Mouse (Mus musculus) heart, embryonic 13.5 days (tissue): ENCODE measurements around the gene Ube2ql1. TPM values are rescaled to one million over a fixed set of nuclear protein-coding genes. Genes with fewer than 3 reads are reported as not detected.

Experiments used
- ATAC-seq: fragments of 200-750 bp; cut with Nextera tagmentation; 2 replicates; pipeline ENCODE4 v1.8.0; 2017; ENCODE audit warnings: moderate TSS enrichment; ENCODE audit not compliant: insufficient number of reproducible peaks, low FRiP score, low TSS enrichment; ENCODE audit errors: extremely low read depth
- H3K27ac ChIP-seq: fragments of 300-500 bp; sonication (generic); replicated peaks from 2 replicates; pipeline ENCODE4 v1.5.1; 2015; ENCODE audit warnings: moderate library complexity, mild to moderate bottlenecking, inconsistent platforms
- H3K27me3 ChIP-seq: fragments of 300-500 bp; sonication (generic); replicated peaks from 2 replicates; pipeline ENCODE4 v1.6.1; 2015; ENCODE audit warnings: mild to moderate bottlenecking, inconsistent platforms
- H3K36me3 ChIP-seq: fragments of 300-500 bp; sonication (generic); 2 replicates; pipeline ENCODE4 v1.6.1; 2015; ENCODE audit warnings: mild to moderate bottlenecking, inconsistent platforms
- H3K4me1 ChIP-seq: fragments of 300-500 bp; sonication (generic); 2 replicates; pipeline ENCODE4 v1.6.1; 2015; ENCODE audit warnings: inconsistent platforms
- H3K4me2 ChIP-seq: fragments of 300-500 bp; sonication (generic); 2 replicates; pipeline ENCODE4 v1.6.1; 2015; ENCODE audit warnings: inconsistent platforms, mild to moderate bottlenecking, moderate library complexity
- H3K4me3 ChIP-seq: fragments of 300-500 bp; sonication (generic); 2 replicates; pipeline ENCODE4 v1.5.1; 2015; ENCODE audit warnings: moderate library complexity, mild to moderate bottlenecking, inconsistent platforms
- H3K9ac ChIP-seq: fragments of 300-500 bp; sonication (generic); 2 replicates; pipeline ENCODE4 v1.6.1; 2015; ENCODE audit warnings: inconsistent platforms, mild to moderate bottlenecking, moderate library complexity
- H3K9me3 ChIP-seq: fragments of 300-500 bp; sonication (generic); 2 replicates; pipeline ENCODE4 v1.6.1; 2016; ENCODE audit warnings: inconsistent platforms
- WGBS: fragments of 180-500 bp; shearing (Covaris S2); methylation state at CpG from one replicate; pipeline ENCODE4 v1.1.7; 2015; ENCODE audit warnings: mixed read lengths; 5-methylcytosine and 5-hydroxymethylcytosine counted together
- polyA plus RNA-seq: library from polyadenylated mRNA; unstranded; fragments of >200 nt; fragmentation: Nextera tagmentation; extraction: Ambion mirVana; gene quantifications from 2 replicates; pipeline ENCODE4 v1.2.1, GENCODE M21; 2015

Gene Ube2ql1
- polyA plus RNA-seq, 1 experiment from 2014 or later = 0.60 TPM

GRCm38 (mm10) chr13:69707496-69707895 is 32.2 kb downstream of the Ube2ql1 start:
- Histone ChIP-seq H3K4me1 (no peaks in the 10 kb centered on the region), H3K9ac (no peak overlapping the region), H3K36me3 (no peaks in the 10 kb centered on the region), H3K9me3 (no peaks in the 10 kb centered on the region), H3K4me2 (no peak overlapping the region), H3K27me3 (peaks cover 12% of the 10 kb centered on the region), H3K4me3 (no peak overlapping the region), H3K27ac (no peak overlapping the region)
- WGBS = 88% methylated on average over 12 of the region's 12 CpGs
- no peak for ATAC-seq

DNA sequence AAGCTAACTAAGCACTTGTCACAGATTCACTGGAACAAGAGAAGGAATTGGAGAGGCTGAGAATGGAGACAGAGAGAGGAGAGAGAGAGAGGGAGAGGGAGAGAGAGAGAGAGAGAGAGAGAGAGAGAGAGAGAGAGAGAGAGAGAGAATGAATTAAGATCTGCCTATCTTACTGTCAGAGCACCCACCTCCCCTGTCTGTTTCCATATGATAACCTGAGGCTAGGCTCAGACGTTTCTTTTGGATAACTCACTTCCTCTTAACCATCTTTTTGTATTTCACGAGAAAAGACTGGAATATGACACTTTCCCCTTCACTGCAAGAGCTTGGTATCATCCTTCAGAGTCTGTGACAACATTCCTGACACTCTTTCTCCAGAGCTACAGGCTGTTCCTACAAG is 32.8 kb downstream of the Ube2ql1 start:
- ATAC-seq = no peak
- Histone ChIP-seq H3K4me1 (no peaks in the 10 kb centered on the region), H3K9ac (no peak overlapping the region), H3K27me3 (peaks cover 12% of the 10 kb centered on the region), H3K4me3 (no peak overlapping the region), H3K36me3 (no peaks in the 10 kb centered on the region), H3K27ac (no peak overlapping the region), H3K9me3 (no peaks in the 10 kb centered on the region), H3K4me2 (no peak overlapping the region)
- 12% methylated on average over 2 of the region's 2 CpGs for WGBS

DNA sequence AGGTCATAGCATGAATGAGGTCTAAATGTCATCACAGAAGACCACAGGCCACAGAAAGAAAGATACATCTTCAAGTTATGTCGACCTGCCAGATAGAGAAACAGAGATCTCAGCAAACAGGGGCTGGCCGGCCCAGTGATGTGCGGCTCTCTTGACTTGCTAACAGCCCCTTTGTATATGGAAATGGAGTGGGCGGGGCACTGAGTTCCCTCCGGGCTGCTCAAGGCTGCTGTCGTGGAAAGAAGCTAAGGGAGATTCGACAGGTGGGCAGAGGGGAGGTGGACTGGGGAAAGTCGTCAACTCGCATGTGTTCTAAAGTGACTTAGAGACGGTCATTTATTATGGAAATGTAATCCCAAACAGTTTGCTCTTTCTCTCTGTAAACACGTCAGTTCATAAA is 36.2 kb downstream of the Ube2ql1 start:
- H3K4me1 ChIP-seq = no peaks in the 10 kb centered on the region
- ATAC-seq = no peak

GRCm38 (mm10) chr13:69701397-69701796 is 38.3 kb downstream of the Ube2ql1 start:
- Histone ChIP-seq H3K27ac (no peak overlapping the region), H3K9ac (no peak overlapping the region), H3K4me3 (no peak overlapping the region), H3K36me3 (no peaks in the 10 kb centered on the region), H3K27me3 (peaks cover 12% of the 10 kb centered on the region), H3K9me3 (no peaks in the 10 kb centered on the region), H3K4me1 (no peaks in the 10 kb centered on the region), H3K4me2 (no peak overlapping the region)
- ATAC-seq = no peak
- WGBS = 77% methylated on average over 4 of the region's 4 CpGs

More for the DNA sequence above, 36.2 kb downstream of the Ube2ql1 start:
- Histone ChIP-seq H3K27me3 (peaks cover 12% of the 10 kb centered on the region), H3K36me3 (no peaks in the 10 kb centered on the region), H3K27ac (no peak overlapping the region), H3K4me2 (no peak overlapping the region), H3K9ac (no peak overlapping the region), H3K9me3 (no peaks in the 10 kb centered on the region), H3K4me3 (no peak overlapping the region)
- WGBS = 23% methylated on average over 11 of the region's 11 CpGs

DNA sequence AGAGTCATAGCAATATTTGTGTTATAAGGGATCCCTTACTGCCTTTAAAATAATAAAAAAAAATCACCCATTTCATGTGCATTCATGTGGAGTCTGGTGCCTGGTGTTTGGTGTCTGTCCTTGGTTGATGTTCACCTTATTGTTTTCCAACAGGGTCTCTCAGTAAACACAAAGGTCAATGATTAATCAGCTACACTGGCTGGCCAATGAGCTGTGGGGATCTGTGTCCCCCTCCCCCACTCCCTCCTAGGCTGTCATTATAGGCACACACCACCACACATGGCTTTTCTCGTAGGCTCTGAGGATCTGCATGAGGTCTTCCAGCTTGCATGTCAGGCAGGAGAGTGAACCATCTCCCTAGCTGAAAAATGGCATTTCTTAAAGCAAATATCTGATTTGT is 38.9 kb downstream of the Ube2ql1 start:
- Histone ChIP-seq H3K9me3 (no peaks in the 10 kb centered on the region), H3K27ac (no peak overlapping the region), H3K4me3 (no peak overlapping the region), H3K36me3 (no peaks in the 10 kb centered on the region), H3K27me3 (peaks cover 17% of the 10 kb centered on the region), H3K4me1 (no peaks in the 10 kb centered on the region), H3K4me2 (no peak overlapping the region), H3K9ac (no peak overlapping the region)
- no peak for ATAC-seq
- WGBS = 51% methylated on average over 1 of the region's 1 CpGs

DNA sequence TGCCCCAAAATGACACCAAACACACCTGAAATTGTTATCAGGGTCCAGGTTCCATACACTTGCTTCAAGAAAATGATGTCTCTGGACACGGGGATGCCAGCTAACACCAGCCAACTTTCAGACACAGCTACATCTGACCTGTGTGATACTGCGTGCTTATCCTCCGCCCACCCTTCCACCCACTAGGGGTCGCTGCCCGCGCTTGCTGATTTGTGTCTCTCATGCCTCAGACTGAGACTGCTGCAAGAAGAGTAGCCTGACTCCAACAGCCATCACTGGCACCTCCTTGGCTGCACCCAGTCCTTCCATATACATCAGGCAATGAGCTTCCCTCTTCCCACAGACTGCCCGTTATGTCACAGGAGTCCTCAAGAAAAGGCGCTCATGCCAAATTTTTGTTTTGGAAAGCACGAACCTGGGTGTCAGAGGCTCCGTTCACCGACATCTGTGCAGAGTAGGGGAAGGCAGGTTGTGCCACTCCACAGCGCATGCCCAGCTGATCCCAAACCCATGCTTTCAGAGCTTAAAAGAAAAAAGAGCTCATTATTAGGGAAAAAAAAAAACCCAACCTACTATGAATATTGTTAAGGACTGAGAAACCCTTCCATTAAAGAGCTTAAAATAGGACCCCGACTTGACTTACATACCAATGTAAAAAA is 43.2 kb downstream of the Ube2ql1 start:
- H3K4me1 ChIP-seq = no peaks in the 10 kb centered on the region
- H3K27ac ChIP-seq = no peak overlapping the region
- no peak overlapping the region for H3K4me2 ChIP-seq
- ATAC-seq = no peak
- no peak overlapping the region for H3K9ac ChIP-seq
- no peaks in the 10 kb centered on the region for H3K36me3 ChIP-seq
- whole genome bisulfite sequencing = 38% methylated on average over 13 of the region's 13 CpGs
- H3K9me3 ChIP-seq = no peaks in the 10 kb centered on the region
- no peak overlapping the region for H3K4me3 ChIP-seq
- H3K27me3 ChIP-seq = peaks cover 20% of the 10 kb centered on the region

DNA sequence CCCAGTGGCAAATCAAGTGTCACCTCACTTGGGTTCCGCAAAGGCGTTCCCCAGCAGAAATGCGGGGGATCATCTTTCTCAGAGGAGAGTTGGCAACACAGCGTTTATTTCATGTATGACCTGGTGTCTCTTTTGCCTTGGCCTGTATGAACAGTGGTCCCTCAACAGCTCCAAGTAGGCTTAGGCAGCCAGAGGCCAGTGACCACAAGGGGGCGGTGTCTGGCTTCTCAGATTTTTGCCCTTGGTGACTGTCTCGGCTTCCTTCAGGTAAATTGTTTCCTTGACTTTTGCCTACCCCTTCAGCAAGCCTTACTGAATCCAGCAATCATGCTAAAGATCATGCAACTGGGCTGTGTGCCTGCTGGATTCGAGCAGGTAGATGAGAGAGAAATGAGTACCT is 48.6 kb downstream of the Ube2ql1 start:
- 31% methylated on average over 7 of the region's 7 CpGs for WGBS
- H3K4me2 ChIP-seq = no peak overlapping the region
- H3K9me3 ChIP-seq = no peaks in the 10 kb centered on the region
- H3K9ac ChIP-seq = no peak overlapping the region
- H3K4me1 ChIP-seq = no peaks in the 10 kb centered on the region
- no peak overlapping the region for H3K4me3 ChIP-seq
- peaks cover 24% of the 10 kb centered on the region for H3K27me3 ChIP-seq
- ATAC-seq = no peak
- no peak overlapping the region for H3K27ac ChIP-seq
- no peaks in the 10 kb centered on the region for H3K36me3 ChIP-seq

- WGBS = 53% methylated on average over 1 of the region's 1 CpGs
Measured at GRCm38 (mm10) chr13:69687023-69687422, 52.7 kb downstream of the Ube2ql1 start.

DNA sequence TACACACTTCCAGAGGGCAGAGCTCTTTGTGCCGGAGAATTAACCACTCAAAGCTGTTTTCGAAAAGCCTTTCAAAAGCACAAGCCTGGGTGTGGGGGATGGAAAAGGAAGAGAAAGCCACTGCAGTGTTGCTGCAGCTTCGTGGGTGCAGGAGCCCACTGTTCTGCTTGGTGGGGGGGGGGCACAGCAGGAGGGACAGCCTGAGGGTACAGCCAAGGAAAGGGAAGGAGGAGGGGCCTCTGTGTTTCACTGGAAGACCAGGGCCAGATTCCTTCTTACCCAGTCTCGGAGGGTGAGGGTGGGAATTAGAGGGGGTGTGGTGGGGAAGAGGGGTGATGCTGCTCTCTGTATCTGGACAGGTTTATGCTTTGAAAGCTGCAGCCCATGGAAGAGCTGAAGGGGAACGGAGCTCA is 54.3 kb downstream of the Ube2ql1 start:
- ATAC-seq = no peak
- Histone ChIP-seq H3K4me3 (no peak overlapping the region), H3K27ac (no peak overlapping the region), H3K36me3 (no peaks in the 10 kb centered on the region), H3K9ac (no peak overlapping the region), H3K9me3 (no peaks in the 10 kb centered on the region), H3K27me3 (0 out of 2 replicates have a peak, but pooled peaks cover 5% of the 10 kb centered on the region), H3K4me2 (peak overlapping the region; percentile 11; the same call in 1 of the 2 replicates), H3K4me1 (peaks cover 10% of the 10 kb centered on the region)
- 43% methylated on average over 5 of the region's 5 CpGs for WGBS

More at GRCm38 (mm10) chr13:69687023-69687422, 52.7 kb downstream of the Ube2ql1 start:
- Histone ChIP-seq H3K9ac (no peak overlapping the region), H3K4me2 (no peak overlapping the region), H3K27me3 (peaks cover 10% of the 10 kb centered on the region), H3K36me3 (no peaks in the 10 kb centered on the region), H3K27ac (no peak overlapping the region), H3K9me3 (no peaks in the 10 kb centered on the region), H3K4me3 (no peak overlapping the region), H3K4me1 (peaks cover 10% of the 10 kb centered on the region)
- ATAC-seq = no peak

DNA sequence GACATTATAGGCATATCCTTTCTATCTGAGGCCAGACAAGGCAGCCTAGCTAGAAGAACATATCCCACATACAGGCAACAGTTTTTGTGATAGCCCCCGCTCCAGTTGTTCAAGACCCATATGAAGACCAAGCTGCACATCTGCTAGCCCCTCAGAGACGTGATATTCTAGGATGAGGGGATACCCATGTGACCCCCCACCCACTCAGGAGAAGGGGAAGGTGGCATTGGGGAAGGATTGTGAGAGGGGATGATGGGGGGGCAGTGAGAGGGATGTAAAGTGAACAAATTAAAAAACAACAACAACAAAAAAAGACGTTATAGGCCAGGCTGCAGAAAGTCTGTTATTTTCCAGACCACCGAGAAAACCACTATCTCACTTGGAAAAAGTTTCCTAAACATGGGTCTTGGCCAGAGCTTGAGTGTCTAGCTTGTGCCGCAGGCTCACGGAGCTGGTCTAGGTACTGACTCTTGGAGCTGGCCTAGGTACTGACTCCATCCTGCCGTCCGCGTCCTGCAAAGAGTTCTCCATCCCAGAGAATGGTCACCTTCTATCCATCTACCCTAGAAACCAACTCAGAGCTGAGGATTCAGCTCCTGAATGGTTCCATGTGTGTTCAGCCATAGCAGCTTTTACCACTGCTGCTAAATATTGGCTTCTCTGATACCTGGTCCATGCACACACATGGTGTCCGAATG is 65.6 kb downstream of the Ube2ql1 start:
- Histone ChIP-seq H3K36me3 (no peaks in the 10 kb centered on the region), H3K27ac (no peak overlapping the region)
- WGBS = 45% methylated on average over 10 of the region's 10 CpGs

DNA sequence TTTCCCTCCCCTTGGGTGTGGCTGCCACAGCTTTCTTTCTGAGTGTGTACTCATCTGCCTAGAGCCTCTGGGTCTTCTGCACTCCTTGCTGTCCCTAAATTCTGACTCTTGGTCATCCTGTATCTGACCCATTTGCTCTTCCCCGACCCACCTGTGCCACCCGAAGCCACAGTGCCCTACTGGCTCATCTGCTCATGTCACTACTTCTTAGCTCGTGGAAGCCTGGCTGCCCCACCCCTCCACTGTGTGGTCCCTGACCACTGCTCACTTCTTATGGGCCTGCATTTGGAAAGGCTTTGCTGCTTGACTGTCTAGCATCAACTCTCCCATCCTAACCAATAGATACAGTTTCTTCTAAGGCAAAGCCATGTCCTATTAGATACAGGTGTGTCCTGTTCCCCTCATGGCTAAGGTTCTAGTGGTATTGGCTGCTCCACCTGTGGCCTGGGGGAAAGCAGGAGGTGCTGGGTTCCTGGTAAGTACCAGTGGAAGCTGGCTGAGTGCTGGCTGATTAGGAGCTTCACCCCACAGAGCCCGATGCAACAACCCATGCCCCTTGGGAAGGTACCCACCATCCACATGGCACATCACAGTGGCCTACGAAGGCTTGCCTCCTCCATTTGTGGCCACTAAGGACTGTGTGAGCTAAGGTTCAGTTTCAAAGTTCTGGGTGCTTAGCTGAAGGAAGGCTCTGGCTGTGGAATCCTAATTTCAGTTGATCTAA is 66.3 kb downstream of the Ube2ql1 start:
- Histone ChIP-seq H3K4me2 (no peak overlapping the region), H3K9me3 (no peaks in the 10 kb centered on the region), H3K4me1 (no peaks in the 10 kb centered on the region), H3K9ac (no peak overlapping the region), H3K36me3 (no peaks in the 10 kb centered on the region), H3K4me3 (no peak overlapping the region), H3K27ac (no peak overlapping the region), H3K27me3 (no peaks in the 10 kb centered on the region)
- 75% methylated on average over 5 of the region's 5 CpGs for WGBS
- ATAC-seq = no peak

More for the DNA sequence above, 65.6 kb downstream of the Ube2ql1 start:
- Histone ChIP-seq H3K4me3 (no peak overlapping the region), H3K9ac (no peak overlapping the region), H3K27me3 (no peaks in the 10 kb centered on the region), H3K4me2 (no peak overlapping the region), H3K4me1 (no peaks in the 10 kb centered on the region), H3K9me3 (no peaks in the 10 kb centered on the region)
- no peak for ATAC-seq
